In the genomic region with DNA sequence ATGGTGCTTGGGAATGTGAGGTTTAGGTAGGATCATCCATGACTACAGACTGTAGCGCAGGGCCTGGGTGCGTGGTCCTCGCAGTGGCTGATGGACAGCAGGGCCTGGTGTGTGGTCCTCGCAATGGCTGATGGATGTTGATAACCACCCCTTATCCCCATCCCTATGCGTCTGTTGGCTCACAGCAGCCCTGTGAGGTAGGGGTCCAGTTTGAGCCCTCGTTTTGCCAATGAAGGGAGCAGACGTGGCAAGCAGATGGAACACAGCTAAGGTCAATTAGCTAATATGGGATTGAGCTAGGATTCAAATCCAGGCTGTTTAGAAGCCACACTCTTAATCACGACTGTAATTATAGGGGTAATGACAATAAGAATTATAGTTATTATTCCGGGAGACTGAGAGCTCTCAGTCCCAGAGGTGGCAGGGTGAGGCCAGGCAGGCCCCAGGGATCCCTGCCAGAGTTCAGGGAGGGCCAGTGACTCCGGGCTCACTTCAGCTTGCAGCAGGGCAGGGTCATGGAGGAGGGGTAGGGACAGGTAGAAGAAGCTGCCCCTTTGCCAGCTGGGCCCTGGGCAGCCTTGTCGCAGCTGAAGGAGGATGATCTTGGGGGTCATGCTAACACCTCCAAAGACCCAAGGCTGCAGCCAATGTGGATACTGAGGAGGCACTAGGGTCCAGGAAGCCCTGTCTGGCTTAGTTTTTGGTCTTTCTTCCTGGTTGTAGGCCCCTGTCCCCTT, we compare ENCODE assay signal across 11 mouse cellular contexts.
DNase-seq lines count a peak whose midpoint lies in the region; ATAC-seq and TF ChIP-seq lines count a peak whose summit lies in the region.
"Had no signal": no experiment of that assay in that cellular context is flagged by ENCODE, and none has a peak within 500 bp of the region (broad histone marks: within the 10 kb centered on the region; RNA-seq: fewer than 3 reads in every experiment).

No protein-coding gene starts in this region.

- no peak for ATAC-seq in heart, embryonic 12.5 days (ENCODE audit: insufficient number of reproducible peaks, low FRiP score)
- ATAC-seq in lung, embryonic 15.5 days (ENCODE audit: borderline replicate concordance, extremely low read depth, low FRiP score, low TSS enrichment): no peak
- no peak for ATAC-seq in lung, postnatal 0 days
- no peak for ATAC-seq in stomach, embryonic 14.5 days (ENCODE audit: insufficient number of reproducible peaks, insufficient read depth, low FRiP score, low read depth)

- H3K27ac ChIP-seq in heart, embryonic 12.5 days (ENCODE audit: poor library complexity, severe bottlenecking): peak overlapping the region; percentile 52; the same call in 1 of the 2 replicates
- peak overlapping the region; percentile 48 for H3K27ac ChIP-seq in lung, embryonic 15.5 days
- H3K27ac ChIP-seq in lung, postnatal 0 days (ENCODE audit: low read length): no peak overlapping the region
- peak overlapping the region; percentile 11; the same call in 1 of the 2 replicates for H3K27ac ChIP-seq in stomach, embryonic 14.5 days (ENCODE audit: low read length)

- no peak overlapping the region for H3K9ac ChIP-seq in heart, embryonic 12.5 days
- H3K9ac ChIP-seq in lung, embryonic 15.5 days: no peak overlapping the region
- H3K9ac ChIP-seq in lung, postnatal 0 days (replicated peaks; ENCODE audit: low read depth): no peak overlapping the region
- H3K9ac ChIP-seq in stomach, embryonic 14.5 days (replicated peaks; ENCODE audit: low read depth, low read length): no peak overlapping the region
- H3K9ac ChIP-seq: limb, embryonic 12.5 days had no signal

- DNase-seq in adrenal gland, postnatal 14 days: peak; percentile 42
- DNase-seq in adrenal gland, postnatal 36 days: no peak
- no peak for DNase-seq in heart, postnatal 25 days (ENCODE audit: low spot score)
- no peak for DNase-seq in lung, postnatal 0 days (ENCODE audit: low spot score)
- DNase-seq in T-cell, adult 2 months (ENCODE audit: low spot score): no peak
- DNase-seq: right cerebral cortex, postnatal 4 days had no signal

- intact Hi-C loops in heart, postnatal 25 days (cut with DNase I): loop anchor here (5.0 kb wide), 1 partner anchor 73 kb away; no protein-coding TSS in a partner anchor

- H3K4me3 ChIP-seq in heart, embryonic 12.5 days: no peak overlapping the region
- no peak overlapping the region for H3K4me3 ChIP-seq in lung, embryonic 15.5 days
- H3K4me3 ChIP-seq in lung, postnatal 0 days (ENCODE audit: low read depth, low read length): no peak overlapping the region
- no peak overlapping the region for H3K4me3 ChIP-seq in stomach, embryonic 14.5 days (ENCODE audit: low read depth, low read length)
- H3K4me3 ChIP-seq: limb, embryonic 12.5 days; megakaryocyte, embryonic 14.5 days had no signal

- no peak for TF ChIP-seq EP300 in lung, postnatal 0 days (IDR thresholded peaks at IDR 0.05)

- peaks cover 12% of the 10 kb centered on the region; the same call in 1 of the 2 replicates for H3K36me3 ChIP-seq in heart, embryonic 12.5 days
- H3K36me3 ChIP-seq in lung, embryonic 15.5 days: peaks cover 8% of the 10 kb centered on the region
- no peaks in the 10 kb centered on the region for H3K36me3 ChIP-seq in lung, postnatal 0 days (ENCODE audit: insufficient read depth, low read length)
- peaks cover 3% of the 10 kb centered on the region for H3K36me3 ChIP-seq in stomach, embryonic 14.5 days (ENCODE audit: control insufficient read depth, insufficient read depth, low read length)

- H3K9me3 ChIP-seq in heart, embryonic 12.5 days (replicated peaks): no peaks in the 10 kb centered on the region
- H3K9me3 ChIP-seq in lung, embryonic 15.5 days: no peaks in the 10 kb centered on the region
- H3K9me3 ChIP-seq in lung, postnatal 0 days (ENCODE audit: low read length): no peaks in the 10 kb centered on the region
- H3K9me3 ChIP-seq in stomach, embryonic 14.5 days (ENCODE audit: control insufficient read depth, low read depth, low read length): no peaks in the 10 kb centered on the region
- H3K9me3 ChIP-seq: limb, embryonic 12.5 days; megakaryocyte, embryonic 14.5 days had no signal

- H3K27me3 ChIP-seq in heart, embryonic 12.5 days (replicated peaks): peaks cover 41% of the 10 kb centered on the region
- H3K27me3 ChIP-seq in lung, embryonic 15.5 days: no peaks in the 10 kb centered on the region
- no peaks in the 10 kb centered on the region for H3K27me3 ChIP-seq in lung, postnatal 0 days (replicated peaks; ENCODE audit: insufficient read depth, low read length)
- H3K27me3 ChIP-seq in stomach, embryonic 14.5 days (ENCODE audit: control insufficient read depth, insufficient read depth, low read length): no peaks in the 10 kb centered on the region
- H3K27me3 ChIP-seq: limb, embryonic 12.5 days had no signal

- H3K4me2 ChIP-seq in heart, embryonic 12.5 days: no peak overlapping the region
- H3K4me2 ChIP-seq in lung, embryonic 15.5 days: no peak overlapping the region
- H3K4me2 ChIP-seq in lung, postnatal 0 days (replicated peaks; ENCODE audit: low read depth, low read length): no peak overlapping the region
- H3K4me2 ChIP-seq in stomach, embryonic 14.5 days (replicated peaks; ENCODE audit: low read depth, low read length): no peak overlapping the region
- H3K4me2 ChIP-seq: limb, embryonic 12.5 days had no signal

- TF ChIP-seq CTCF in lung, postnatal 0 days (IDR thresholded peaks at IDR 0.05): no peak

- 76% methylated on average over 11 of the region's 11 CpGs for WGBS in heart, embryonic 12.5 days
- WGBS in lung, embryonic 15.5 days: 79% methylated on average over 11 of the region's 11 CpGs
- 81% methylated on average over 11 of the region's 11 CpGs for WGBS in lung, postnatal 0 days
- WGBS in stomach, embryonic 14.5 days: 89% methylated on average over 11 of the region's 11 CpGs

- peaks cover 79% of the 10 kb centered on the region for H3K4me1 ChIP-seq in heart, embryonic 12.5 days (replicated peaks)
- peaks cover 74% of the 10 kb centered on the region for H3K4me1 ChIP-seq in lung, embryonic 15.5 days
- peaks cover 5% of the 10 kb centered on the region; the same call in 1 of the 2 replicates for H3K4me1 ChIP-seq in lung, postnatal 0 days (ENCODE audit: insufficient read depth, low read depth, low read length)
- H3K4me1 ChIP-seq in stomach, embryonic 14.5 days (ENCODE audit: control insufficient read depth, insufficient read depth, low read length): peaks cover 20% of the 10 kb centered on the region
